Mouse (Mus musculus) spleen, postnatal 4 days (tissue): Measurements from ENCODE around the gene Ldb2.
A peak's percentile ranks its signal among the peaks of the same experiment; 100 is the strongest.

Experiments used
- DNase-seq, 2 experiments: peaks; one replicate each; pipeline ENCODE4 v3.0.0; 2022; ENCODE audit warnings: low spot score in 2 of 2

Gene Ldb2

DNA sequence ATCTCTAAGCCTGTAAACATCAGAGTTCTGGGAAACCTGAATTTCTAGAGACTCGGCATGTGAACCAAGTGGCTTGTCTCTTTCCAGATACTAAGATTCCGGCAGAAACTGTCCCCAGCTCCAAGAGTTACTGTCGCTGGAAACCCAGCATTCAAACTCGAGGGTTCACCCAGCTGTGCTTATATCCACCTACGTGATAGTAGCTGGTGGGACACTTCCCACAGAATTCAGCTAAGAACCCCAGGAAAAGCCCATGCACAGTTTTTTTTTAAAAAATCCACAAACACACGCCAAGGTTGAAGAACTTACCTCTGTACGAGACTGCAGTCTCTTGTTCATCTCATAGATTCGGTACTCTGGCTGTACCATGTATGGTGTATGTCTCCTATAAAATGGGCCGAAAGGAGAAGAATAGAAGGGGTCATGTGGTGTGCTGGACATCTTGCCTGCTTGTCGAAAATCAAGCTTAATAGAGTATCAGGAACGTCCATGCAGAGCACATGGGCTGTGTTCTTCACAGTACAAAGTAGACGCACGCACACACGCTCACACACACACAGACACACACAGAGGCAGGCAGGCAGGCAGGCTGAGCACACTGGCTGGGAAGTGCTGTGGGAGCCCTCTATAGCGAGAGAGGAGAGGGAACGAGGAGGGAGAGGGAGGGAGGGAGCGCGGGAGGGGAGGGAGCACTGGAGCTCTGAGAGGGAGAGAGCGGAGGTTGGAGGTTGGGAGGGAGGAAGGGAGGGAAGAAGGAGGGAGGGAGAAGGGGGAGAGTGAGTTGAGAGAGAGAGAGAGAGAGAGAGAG lies at the start of gene Ldb2:
Gene Ldb2 (minus strand): TSS at position 628 of the 808 bp plus-strand sequence.
- no peak for DNase-seq

DNA sequence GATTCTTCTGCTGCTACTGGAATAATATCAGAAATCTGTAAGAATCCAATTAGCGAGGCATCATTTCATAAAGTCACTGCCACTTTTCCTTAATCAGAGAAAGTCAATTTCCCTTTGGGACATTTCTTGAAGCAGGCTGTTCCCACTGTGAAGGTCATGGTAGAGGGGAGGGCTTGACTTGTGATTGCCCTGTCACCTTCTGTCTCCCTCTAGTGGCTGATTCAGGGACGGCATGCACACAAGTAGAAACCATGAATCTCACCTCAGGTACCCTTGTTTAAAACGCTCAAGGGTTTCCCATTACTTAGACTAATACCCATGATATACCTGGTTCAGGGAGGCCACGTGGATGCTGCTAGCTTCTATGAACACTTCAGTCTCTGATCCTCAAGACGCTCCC lies 31.8 kb upstream of the Ldb2 start:
- peak in 1 of 2 experiments; percentile 62 for DNase-seq

- DNase-seq: no peak
Measured at GRCm38 (mm10) chr5:44815506-44815905, 16.0 kb upstream of the Ldb2 start.

- DNase-seq: no peak
Measured at GRCm38 (mm10) chr5:44805960-44806359, 6.5 kb upstream of the Ldb2 start.

DNA sequence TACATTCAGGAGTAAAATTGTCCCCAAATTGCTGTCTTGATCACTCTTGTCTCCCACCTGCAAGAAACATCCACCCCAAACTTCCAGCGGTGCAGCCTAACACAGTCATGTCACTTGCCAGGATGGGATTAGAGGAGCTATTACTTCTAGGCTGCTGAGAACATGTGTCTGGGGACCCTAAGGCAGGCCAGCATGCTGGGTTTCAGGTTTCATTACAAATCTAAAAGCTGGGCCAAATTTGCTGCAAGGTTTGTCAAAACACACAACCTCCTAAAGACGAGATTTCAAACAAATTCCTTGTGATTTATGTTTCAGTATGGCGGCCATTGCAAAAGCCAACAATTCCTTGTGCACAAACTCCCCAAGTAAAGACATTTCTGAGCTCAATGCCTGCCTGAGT lies 1.6 kb upstream of the Ldb2 start:
- no peak for DNase-seq

DNA sequence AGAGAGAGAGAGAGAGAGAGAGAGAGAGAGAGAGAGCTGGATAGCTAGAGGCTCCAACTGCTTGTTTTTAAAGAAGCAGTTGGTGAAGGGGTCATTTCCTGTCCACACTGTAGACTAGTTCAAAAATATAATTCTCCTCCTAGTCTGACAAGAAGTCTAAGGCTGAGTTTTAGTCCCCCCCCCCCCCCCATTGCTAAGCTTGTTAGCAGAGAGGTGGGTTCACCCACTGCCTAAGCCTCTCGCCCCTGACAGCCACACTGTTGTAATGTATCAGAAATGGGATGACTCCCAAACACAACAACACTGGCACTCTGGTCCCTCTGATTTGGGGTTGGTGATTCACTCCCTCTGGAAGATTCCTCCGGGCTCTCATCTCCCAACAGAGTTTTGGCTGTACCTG lies 381 bp upstream of the Ldb2 start:
- no peak for DNase-seq

DNA sequence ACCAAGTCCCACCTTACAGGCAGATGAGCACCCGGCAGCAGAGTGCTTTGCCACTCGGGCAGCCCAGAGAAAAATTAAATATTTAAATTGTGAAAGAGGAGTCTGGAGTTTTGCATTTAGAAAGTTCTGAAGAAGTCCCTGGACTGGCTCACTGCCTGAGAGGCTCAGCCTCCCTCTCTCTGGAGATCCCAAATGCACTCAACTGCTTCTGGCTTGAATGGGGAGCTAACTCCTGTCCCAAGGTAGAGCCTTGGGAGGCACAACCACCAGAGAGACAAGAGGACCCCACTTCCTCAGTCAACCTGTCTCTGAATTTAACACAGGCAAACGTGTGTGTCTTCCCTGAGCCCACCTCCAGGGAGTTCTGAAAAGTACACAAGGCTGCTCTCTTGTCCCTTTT lies 987 bp downstream of the Ldb2 start:
- no peak for DNase-seq

GRCm38 (mm10) chr5:44798056-44798455 lies 1.4 kb downstream of the Ldb2 start:
- DNase-seq: no peak

- DNase-seq: no peak
Measured at GRCm38 (mm10) chr5:44784591-44784990, 14.9 kb downstream of the Ldb2 start.

- no peak for DNase-seq
Measured at GRCm38 (mm10) chr5:44779340-44779739, 20.1 kb downstream of the Ldb2 start.

- DNase-seq: no peak
Measured at GRCm38 (mm10) chr5:44768472-44768871, 31.0 kb downstream of the Ldb2 start.

DNA sequence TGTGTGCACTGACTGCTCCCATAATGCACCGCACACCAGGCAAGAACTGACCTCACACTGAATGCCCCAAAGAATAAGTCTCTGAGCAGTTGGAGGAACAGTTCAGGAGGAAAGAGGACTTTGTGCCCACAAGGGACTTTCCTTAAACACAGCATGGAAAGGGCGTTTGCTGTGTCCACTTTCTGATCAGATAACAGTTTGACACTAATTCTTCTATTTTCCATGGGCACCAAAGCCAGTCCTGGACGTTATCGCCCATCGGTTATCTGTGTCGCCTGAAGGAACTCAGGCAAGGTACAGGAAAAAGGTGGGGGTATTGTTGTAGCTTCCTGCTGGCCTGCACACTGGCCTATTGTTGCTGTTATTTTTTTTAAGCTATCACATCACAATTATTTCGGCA lies 34.6 kb downstream of the Ldb2 start:
- DNase-seq: no peak

GRCm38 (mm10) chr5:44759178-44759577 lies 40.3 kb downstream of the Ldb2 start:
- DNase-seq: no peak

- no peak for DNase-seq
Measured at GRCm38 (mm10) chr5:44754156-44754910, 45.1 kb downstream of the Ldb2 start.

DNA sequence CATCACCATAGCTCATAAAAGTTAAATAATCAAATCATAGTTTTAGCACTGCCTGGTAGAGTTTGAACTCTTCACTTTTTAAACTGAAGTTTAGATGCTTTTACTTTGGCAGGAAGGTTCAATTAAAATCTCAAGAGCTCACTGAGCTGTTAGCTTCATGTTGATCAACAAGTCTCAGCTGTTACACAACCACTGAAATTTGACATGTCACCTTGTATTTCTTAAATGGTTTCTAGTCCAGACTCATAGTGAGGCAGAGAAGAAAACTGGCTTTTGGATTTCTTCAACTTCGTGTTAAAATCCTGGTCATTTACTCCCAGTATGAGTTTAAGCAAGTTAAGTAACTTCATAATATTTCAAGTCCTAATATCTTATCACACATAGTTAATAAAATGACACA lies 53.8 kb downstream of the Ldb2 start:
- DNase-seq: no peak

DNA sequence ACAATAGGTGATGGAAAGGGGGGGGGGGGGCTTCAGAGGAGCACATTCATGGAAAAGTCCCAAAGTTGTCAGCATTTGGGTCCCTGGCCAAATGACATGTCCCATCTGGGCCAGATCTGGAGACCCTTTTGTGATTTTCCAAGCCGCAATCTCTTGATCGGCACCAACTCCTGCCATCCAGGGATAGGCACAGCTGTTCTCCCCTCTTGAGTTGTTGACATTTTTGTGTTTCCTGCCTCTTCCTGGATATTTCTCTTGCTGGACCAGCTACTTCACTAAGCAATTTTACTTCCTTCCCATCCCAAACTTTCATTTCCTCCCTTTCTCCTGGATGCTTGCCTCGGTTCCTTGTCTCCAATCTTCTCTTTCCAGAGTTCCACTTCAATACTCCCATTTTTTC lies 63.1 kb downstream of the Ldb2 start:
- DNase-seq: no peak

DNA sequence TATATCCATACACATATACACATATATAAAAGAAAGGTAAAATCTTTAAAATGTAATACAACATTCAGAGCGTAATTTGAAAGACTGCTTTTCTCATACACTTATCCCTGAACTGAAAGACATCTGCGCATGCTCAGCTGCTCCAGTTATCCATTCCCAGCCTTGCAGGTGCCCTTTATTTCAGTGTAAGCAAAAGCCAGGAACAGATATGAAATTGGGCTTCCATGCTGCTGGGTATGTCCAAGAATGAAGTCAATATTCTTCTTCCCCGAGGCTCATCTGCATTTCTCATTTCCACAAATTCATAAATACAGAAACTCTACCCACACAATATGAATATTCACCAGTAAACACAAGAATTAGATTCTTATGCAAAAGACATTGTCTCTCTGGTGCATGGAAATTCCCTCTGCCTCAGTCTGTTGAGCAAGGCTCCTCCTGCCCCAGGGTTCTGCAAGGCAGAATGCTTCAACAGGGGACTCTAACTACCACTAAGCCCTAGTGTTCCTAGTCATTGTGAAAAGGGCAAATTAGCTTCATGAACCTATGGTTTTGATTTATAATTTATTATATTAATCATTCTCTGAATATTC lies 65.3 kb downstream of the Ldb2 start:
- no peak for DNase-seq

- no peak for DNase-seq
Measured at GRCm38 (mm10) chr5:44729646-44730310, 69.7 kb downstream of the Ldb2 start.

DNA sequence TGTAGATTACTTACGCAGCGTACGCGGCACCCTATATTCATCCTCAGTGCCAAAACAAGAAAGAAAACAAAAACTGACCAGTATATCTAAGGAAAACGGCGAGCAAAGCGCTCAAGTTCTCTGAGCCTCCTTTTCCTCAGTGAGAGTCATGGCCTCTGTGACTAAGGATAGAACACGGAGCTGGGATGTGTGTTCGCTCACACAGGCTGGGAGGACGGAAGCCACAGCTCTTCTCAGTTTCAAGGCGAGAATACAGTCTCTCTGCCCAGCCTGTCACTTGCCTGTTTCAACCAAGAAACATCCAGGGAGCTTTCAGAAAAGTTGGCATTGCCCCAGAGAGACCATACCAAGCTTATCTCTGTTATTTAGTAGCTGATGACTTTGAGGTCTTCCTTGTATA lies 71.5 kb downstream of the Ldb2 start:
- no peak for DNase-seq

GRCm38 (mm10) chr5:44726546-44727476 lies 72.7 kb downstream of the Ldb2 start:
- DNase-seq: no peak

GRCm38 (mm10) chr5:44725501-44725900 lies 74.0 kb downstream of the Ldb2 start:
- DNase-seq: no peak
